Mouse (Mus musculus): Measurements from ENCODE around the gene Mixl1. TPM values are rescaled to one million over a fixed set of nuclear protein-coding genes. Genes with fewer than 3 reads are reported as not detected.

The Mixl1 gene
- 0.09 and 0.27 TPM in 2 replicates for polyA plus RNA-seq (2014; fragmentation: Nextera tagmentation; extraction: Ambion mirVana)

- ATAC-seq (ENCODE audit: insufficient read depth, low FRiP score, low TSS enrichment), result peak; percentile 35; the same call in 1 of the 2 replicates
- Histone ChIP-seq H3K4me1 (ENCODE audit: control insufficient read depth, insufficient read depth, low read length) (no peaks in the 10 kb centered on the region; the same call in 1 of the 2 replicates), H3K4me3 (ENCODE audit: low read depth, low read length) (peak within 1 kb of the TSS; percentile 40), H3K9ac (ENCODE audit: low read length) (peak within 1 kb of the TSS; percentile 35), H3K36me3 (ENCODE audit: control insufficient read depth, insufficient read depth, low read length) (no peaks in the 10 kb centered on the region), H3K27ac (ENCODE audit: low read depth, low read length) (no peak within 1 kb of the TSS), H3K4me2 (ENCODE audit: low read depth) (peak within 1 kb of the TSS; percentile 50), H3K27me3 (ENCODE audit: control insufficient read depth, insufficient read depth, low read length) (peaks cover 31% of the 10 kb centered on the region), H3K9me3 (ENCODE audit: control insufficient read depth, low read length) (no peaks in the 10 kb centered on the region)
- WGBS, result under 1% methylated on average over 54 of the region's 79 CpGs
- peak; percentile 52 for DNase-seq (ENCODE audit: low spot score)
These were observed at the start of gene Mixl1 for GRCm38 (mm10) chr1:180696626-180697352. Gene Mixl1, minus strand, starts transcription at chr1:180697034.

GRCm38 (mm10) chr1:180729231-180729630 lies 32.4 kb upstream of the Mixl1 start:
- Histone ChIP-seq H3K36me3 (ENCODE audit: control insufficient read depth, insufficient read depth, low read length) (no peaks in the 10 kb centered on the region; the same call in 1 of the 2 replicates), H3K4me1 (ENCODE audit: control insufficient read depth, insufficient read depth, low read length) (peaks cover 13% of the 10 kb centered on the region), H3K4me3 (ENCODE audit: low read depth, low read length) (no peak overlapping the region), H3K9ac (ENCODE audit: low read length) (no peak overlapping the region), H3K4me2 (ENCODE audit: low read depth) (no peak overlapping the region), H3K9me3 (ENCODE audit: control insufficient read depth, low read length) (no peaks in the 10 kb centered on the region), H3K27ac (ENCODE audit: low read depth, low read length) (no peak overlapping the region), H3K27me3 (ENCODE audit: control insufficient read depth, insufficient read depth, low read length) (no peaks in the 10 kb centered on the region)
- no peak for DNase-seq (ENCODE audit: low spot score)
- 92% methylated on average over 3 of the region's 3 CpGs for WGBS
- no peak for ATAC-seq (ENCODE audit: insufficient read depth, low FRiP score, low TSS enrichment)

GRCm38 (mm10) chr1:180726183-180726582 lies 29.3 kb upstream of the Mixl1 start:
- Histone ChIP-seq H3K27ac (ENCODE audit: low read depth, low read length) (peak overlapping the region; percentile 86), H3K36me3 (ENCODE audit: control insufficient read depth, insufficient read depth, low read length) (no peaks in the 10 kb centered on the region), H3K27me3 (ENCODE audit: control insufficient read depth, insufficient read depth, low read length) (no peaks in the 10 kb centered on the region), H3K9me3 (ENCODE audit: control insufficient read depth, low read length) (no peaks in the 10 kb centered on the region), H3K4me1 (ENCODE audit: control insufficient read depth, insufficient read depth, low read length) (peaks cover 13% of the 10 kb centered on the region), H3K9ac (ENCODE audit: low read length) (peak overlapping the region; percentile 95), H3K4me2 (ENCODE audit: low read depth) (peak overlapping the region; percentile 76), H3K4me3 (ENCODE audit: low read depth, low read length) (peak overlapping the region; percentile 96)
- WGBS, result under 1% methylated on average over 37 of the region's 42 CpGs
- DNase-seq (ENCODE audit: low spot score) (no peak), ATAC-seq (ENCODE audit: insufficient read depth, low FRiP score, low TSS enrichment) (peak; percentile 76)

GRCm38 (mm10) chr1:180725704-180726179 lies 28.9 kb upstream of the Mixl1 start, which contains the start of gene Acbd3:
Gene Acbd3, plus strand, starts transcription at chr1:180726043.
- DNase-seq (ENCODE audit: low spot score), result peak; percentile 95
- Histone ChIP-seq H3K4me1 (ENCODE audit: control insufficient read depth, insufficient read depth, low read length) (peaks cover 13% of the 10 kb centered on the region), H3K9ac (ENCODE audit: low read length) (peak within 1 kb of the TSS; percentile 95), H3K4me3 (ENCODE audit: low read depth, low read length) (peak within 1 kb of the TSS; percentile 96), H3K27ac (ENCODE audit: low read depth, low read length) (peak within 1 kb of the TSS; percentile 86), H3K4me2 (ENCODE audit: low read depth) (peak within 1 kb of the TSS; percentile 76), H3K27me3 (ENCODE audit: control insufficient read depth, insufficient read depth, low read length) (no peaks in the 10 kb centered on the region), H3K9me3 (ENCODE audit: control insufficient read depth, low read length) (no peaks in the 10 kb centered on the region), H3K36me3 (ENCODE audit: control insufficient read depth, insufficient read depth, low read length) (no peaks in the 10 kb centered on the region)
- peak; percentile 93 for ATAC-seq (ENCODE audit: insufficient read depth, low FRiP score, low TSS enrichment)
- 2% methylated on average over 40 of the region's 52 CpGs for WGBS

GRCm38 (mm10) chr1:180723701-180724238 lies 26.9 kb upstream of the Mixl1 start:
- no peaks in the 10 kb centered on the region for H3K27me3 ChIP-seq (ENCODE audit: control insufficient read depth, insufficient read depth, low read length)
- WGBS, result 59% methylated on average over 1 of the region's 1 CpGs
- no peak overlapping the region for H3K4me3 ChIP-seq (ENCODE audit: low read depth, low read length)
- peaks cover 10% of the 10 kb centered on the region; the same call in 1 of the 2 replicates for H3K4me1 ChIP-seq (ENCODE audit: control insufficient read depth, insufficient read depth, low read length)
- H3K4me2 ChIP-seq (ENCODE audit: low read depth), result no peak overlapping the region
- H3K9me3 ChIP-seq (ENCODE audit: control insufficient read depth, low read length), result no peaks in the 10 kb centered on the region
- H3K36me3 ChIP-seq (ENCODE audit: control insufficient read depth, insufficient read depth, low read length), result no peaks in the 10 kb centered on the region
- ATAC-seq (ENCODE audit: insufficient read depth, low FRiP score, low TSS enrichment) (no peak), DNase-seq (ENCODE audit: low spot score) (no peak)
- no peak overlapping the region for H3K9ac ChIP-seq (ENCODE audit: low read length)
- H3K27ac ChIP-seq (ENCODE audit: low read depth, low read length), result no peak overlapping the region

GRCm38 (mm10) chr1:180722608-180723007 lies 25.8 kb upstream of the Mixl1 start:
- H3K27me3 ChIP-seq (ENCODE audit: control insufficient read depth, insufficient read depth, low read length), result no peaks in the 10 kb centered on the region
- H3K9ac ChIP-seq (ENCODE audit: low read length), result no peak overlapping the region
- no peak overlapping the region for H3K4me2 ChIP-seq (ENCODE audit: low read depth)
- WGBS, result 62% methylated on average over 1 of the region's 1 CpGs
- H3K4me1 ChIP-seq (ENCODE audit: control insufficient read depth, insufficient read depth, low read length), result peaks cover 10% of the 10 kb centered on the region; the same call in 1 of the 2 replicates
- H3K36me3 ChIP-seq (ENCODE audit: control insufficient read depth, insufficient read depth, low read length), result no peaks in the 10 kb centered on the region
- no peak for ATAC-seq (ENCODE audit: insufficient read depth, low FRiP score, low TSS enrichment)
- no peak overlapping the region for H3K4me3 ChIP-seq (ENCODE audit: low read depth, low read length)
- H3K27ac ChIP-seq (ENCODE audit: low read depth, low read length), result no peak overlapping the region
- DNase-seq (ENCODE audit: low spot score), result no peak
- no peaks in the 10 kb centered on the region for H3K9me3 ChIP-seq (ENCODE audit: control insufficient read depth, low read length)

- no peaks in the 10 kb centered on the region for H3K27me3 ChIP-seq (ENCODE audit: control insufficient read depth, insufficient read depth, low read length)
- no peak overlapping the region for H3K4me2 ChIP-seq (ENCODE audit: low read depth)
- 0 out of 2 replicates have a peak, but pooled peaks have one; percentile 23 for ATAC-seq (ENCODE audit: insufficient read depth, low FRiP score, low TSS enrichment)
- no peaks in the 10 kb centered on the region for H3K36me3 ChIP-seq (ENCODE audit: control insufficient read depth, insufficient read depth, low read length)
- H3K27ac ChIP-seq (ENCODE audit: low read depth, low read length), result no peak overlapping the region
- whole genome bisulfite sequencing, result 44% methylated on average over 5 of the region's 5 CpGs
- H3K9me3 ChIP-seq (ENCODE audit: control insufficient read depth, low read length), result no peaks in the 10 kb centered on the region
- H3K4me3 ChIP-seq (ENCODE audit: low read depth, low read length), result no peak overlapping the region
- peak; percentile 87 for DNase-seq (ENCODE audit: low spot score)
- no peaks in the 10 kb centered on the region; the same call in 1 of the 2 replicates for H3K4me1 ChIP-seq (ENCODE audit: control insufficient read depth, insufficient read depth, low read length)
- no peak overlapping the region for H3K9ac ChIP-seq (ENCODE audit: low read length)
These were observed 23.3 kb upstream of the Mixl1 start for GRCm38 (mm10) chr1:180719951-180720689.

- Histone ChIP-seq H3K4me1 (ENCODE audit: control insufficient read depth, insufficient read depth, low read length) (no peaks in the 10 kb centered on the region), H3K27me3 (ENCODE audit: control insufficient read depth, insufficient read depth, low read length) (no peaks in the 10 kb centered on the region), H3K27ac (ENCODE audit: low read depth, low read length) (no peak overlapping the region), H3K9ac (ENCODE audit: low read length) (no peak overlapping the region), H3K4me2 (ENCODE audit: low read depth) (no peak overlapping the region), H3K36me3 (ENCODE audit: control insufficient read depth, insufficient read depth, low read length) (no peaks in the 10 kb centered on the region), H3K9me3 (ENCODE audit: control insufficient read depth, low read length) (no peaks in the 10 kb centered on the region), H3K4me3 (ENCODE audit: low read depth, low read length) (no peak overlapping the region)
- ATAC-seq (ENCODE audit: insufficient read depth, low FRiP score, low TSS enrichment) (no peak), DNase-seq (ENCODE audit: low spot score) (no peak)
- 87% methylated on average over 6 of the region's 6 CpGs for WGBS
These were observed 22.6 kb upstream of the Mixl1 start for GRCm38 (mm10) chr1:180719483-180719882.

Data from neural tube, embryonic 11.5 days (tissue).